Mouse (Mus musculus): ENCODE measurements around the gene Ddx17.

The Ddx17 gene

DNA sequence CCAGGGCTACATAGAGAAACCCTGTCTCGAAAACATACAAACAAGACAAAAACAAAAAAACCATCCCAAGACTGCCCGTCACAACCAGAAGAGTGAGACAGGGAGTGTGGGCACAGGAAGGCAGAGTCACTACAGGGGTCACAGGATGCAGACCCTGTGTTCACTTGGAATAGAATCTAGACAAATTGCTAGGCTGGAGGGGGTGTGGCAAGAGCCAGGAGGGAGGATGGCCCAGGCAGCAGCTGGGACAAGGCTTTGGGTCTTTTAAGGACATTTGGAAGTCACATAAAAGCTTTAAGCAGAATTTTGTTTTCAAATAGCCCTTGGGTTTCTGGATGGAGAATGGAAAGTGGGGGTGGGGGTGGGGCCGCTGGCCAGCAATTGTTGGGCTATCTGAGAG lies 28.0 kb downstream of the Ddx17 start:
- no peak for DNase-seq (ENCODE audit: low spot score)

DNA sequence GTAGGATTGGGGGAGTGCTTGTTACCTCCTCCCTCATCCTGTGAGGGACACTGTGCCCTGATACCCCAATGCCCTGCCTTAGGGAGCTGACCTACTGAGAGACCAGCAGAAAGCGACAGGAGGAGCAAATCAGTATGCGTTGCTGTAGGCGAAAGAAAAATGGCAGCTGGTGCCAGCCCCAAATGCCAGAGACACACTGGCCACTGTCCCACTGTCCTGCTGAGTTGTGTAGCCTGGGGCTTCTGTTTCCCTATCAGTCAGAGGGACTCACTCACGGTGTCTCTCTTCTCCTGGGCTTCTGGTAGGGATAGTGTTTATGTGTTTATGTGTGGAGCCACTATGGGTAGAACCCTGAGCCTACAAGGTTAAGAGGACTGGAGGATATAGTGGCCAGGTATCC lies 28.8 kb downstream of the Ddx17 start:
- DNase-seq (ENCODE audit: low spot score), result no peak

DNA sequence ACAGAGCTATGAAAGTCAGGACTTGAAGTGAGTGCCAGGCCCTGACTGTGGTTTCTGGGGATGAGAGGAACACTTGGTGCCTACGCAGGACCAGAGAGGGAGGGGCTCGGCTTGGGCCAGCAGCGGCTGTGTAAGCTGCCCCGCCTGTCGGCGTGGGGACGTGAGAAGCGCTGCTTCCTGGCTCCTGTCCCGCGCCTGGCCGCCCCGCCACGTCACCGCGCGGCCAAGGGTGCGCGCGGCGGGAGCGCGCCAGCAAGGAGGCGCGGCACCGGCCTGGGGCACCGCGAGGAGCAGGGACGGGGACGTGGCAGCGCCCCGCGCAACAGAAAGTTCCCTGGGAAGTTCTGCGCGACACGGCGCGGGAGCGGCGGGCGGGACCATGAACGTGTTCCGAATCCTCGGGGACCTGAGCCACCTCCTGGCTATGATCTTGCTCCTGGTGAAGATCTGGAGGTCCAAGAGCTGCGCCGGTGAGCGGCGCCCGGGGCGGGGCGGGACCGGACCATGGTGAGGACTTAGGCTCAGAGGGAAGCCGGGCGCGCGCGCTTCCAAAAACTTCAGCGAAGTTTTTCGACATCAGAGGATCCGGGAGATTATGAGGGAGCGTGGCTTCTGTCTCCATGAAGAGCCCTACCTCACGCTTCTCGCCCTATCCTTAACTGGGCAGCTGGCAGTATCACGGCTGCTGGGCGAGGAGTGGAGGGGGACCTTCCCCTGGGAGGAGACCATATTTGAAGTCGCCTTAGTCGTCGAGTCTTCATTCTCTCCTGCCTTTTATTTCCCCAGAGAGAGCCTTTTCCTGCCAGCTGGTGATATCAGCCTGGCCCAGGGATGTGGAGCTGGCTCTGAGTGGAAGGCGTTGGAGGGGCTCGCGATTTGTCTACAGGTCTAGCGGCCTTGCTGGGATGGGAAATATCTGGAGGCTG lies 30.1 kb downstream of the Ddx17 start, which contains the start of gene Kdelr3:
TSS of gene Kdelr3 (plus strand) at position 241 of the 926 bp plus-strand sequence.
- DNase-seq (ENCODE audit: low spot score), result no peak

DNA sequence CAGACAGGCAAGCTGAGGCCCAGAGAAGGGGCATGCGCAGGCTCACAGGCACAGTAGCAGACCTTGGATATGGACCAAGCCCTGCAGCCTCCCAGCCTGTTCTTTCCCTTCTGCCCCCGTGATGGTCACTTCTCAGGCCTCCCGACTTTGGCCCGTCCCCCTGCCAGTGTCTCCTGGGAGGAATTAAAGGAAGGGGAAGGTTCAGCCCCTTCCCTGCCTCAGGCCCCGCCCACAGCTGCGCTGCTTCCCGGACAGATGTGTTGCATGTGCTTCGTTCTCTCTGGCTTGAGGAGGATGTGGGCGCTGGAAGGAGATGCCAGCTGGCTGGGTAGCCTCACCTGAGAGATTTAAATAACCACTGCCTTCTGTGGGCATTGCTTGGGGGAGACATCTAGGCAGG lies 32.6 kb downstream of the Ddx17 start:
- DNase-seq (ENCODE audit: low spot score), result no peak

DNA sequence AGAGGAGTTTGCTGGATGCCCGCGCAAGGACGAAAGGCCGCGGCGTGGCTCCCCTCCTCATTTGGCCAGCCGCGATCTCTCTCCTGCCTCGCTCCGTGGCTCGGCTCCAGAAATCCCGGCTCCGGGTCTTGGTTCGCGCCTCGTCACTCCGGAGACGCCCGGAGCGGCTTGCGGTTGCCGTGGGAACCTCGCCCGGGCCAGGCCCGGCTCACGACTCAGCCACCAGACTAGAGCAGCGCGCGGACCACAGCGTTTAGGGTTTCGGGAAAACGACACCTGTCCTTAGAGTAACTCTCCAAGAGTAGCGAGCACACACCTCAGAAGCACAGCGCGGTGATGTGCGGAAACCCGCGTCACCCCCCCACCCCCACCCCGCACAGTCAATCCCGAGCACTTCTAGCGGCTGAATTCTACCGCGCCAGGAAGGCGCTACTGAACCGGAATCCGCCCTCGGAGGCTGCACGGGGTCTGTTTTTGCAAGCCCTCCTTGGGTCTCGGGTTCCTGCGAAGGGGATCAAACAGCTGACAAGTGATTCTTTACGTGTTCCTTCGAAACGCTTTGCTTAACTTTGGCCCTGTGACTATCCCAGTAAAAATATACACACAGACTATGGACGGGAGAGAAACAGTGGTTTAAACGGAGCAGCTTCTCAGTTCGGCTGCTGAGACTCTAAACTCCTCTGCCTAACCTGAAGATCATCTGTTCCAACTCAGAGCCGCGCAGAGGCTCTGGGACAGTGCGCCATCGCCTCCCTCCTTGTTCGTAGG lies 34.8 kb downstream of the Ddx17 start:
- DNase-seq (ENCODE audit: low spot score), result no peak

DNA sequence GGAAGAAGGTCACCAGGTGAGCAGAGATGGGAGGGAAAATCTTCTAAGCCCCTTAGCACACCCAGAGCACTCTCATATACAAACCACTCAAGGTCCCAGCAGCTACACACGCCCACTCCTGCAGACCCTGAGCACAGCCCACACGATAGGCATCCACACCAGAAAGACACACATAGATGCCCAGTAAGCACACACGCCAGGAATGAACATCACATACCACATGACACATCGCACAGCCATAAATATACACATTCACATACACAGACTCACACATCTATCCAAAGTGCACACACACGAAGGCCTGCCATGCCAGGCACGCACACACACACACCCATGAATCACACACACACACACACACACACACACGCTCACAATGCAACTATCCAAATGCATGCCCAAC lies 36.1 kb downstream of the Ddx17 start:
- no peak for DNase-seq (ENCODE audit: low spot score)

DNA sequence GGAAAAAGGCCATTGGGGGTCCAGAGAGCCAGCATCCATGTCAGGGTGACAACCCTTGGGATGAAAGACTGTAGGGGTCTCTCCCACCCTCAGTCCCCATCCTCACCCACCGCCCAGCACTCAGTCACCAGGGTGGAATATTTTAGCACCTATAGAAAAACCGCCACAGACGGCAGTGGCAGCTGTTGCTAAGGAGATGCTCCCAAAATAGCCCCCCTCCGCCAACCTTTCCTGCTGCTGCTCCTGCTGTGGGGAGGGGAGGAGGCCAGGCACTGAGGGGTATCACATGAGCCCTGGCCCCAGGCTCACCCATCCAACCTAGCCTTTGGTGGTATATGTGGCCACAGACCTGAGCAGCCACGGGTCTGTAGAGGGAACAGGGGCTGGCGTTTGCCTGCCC lies 36.5 kb downstream of the Ddx17 start:
- no peak for DNase-seq (ENCODE audit: low spot score)

DNA sequence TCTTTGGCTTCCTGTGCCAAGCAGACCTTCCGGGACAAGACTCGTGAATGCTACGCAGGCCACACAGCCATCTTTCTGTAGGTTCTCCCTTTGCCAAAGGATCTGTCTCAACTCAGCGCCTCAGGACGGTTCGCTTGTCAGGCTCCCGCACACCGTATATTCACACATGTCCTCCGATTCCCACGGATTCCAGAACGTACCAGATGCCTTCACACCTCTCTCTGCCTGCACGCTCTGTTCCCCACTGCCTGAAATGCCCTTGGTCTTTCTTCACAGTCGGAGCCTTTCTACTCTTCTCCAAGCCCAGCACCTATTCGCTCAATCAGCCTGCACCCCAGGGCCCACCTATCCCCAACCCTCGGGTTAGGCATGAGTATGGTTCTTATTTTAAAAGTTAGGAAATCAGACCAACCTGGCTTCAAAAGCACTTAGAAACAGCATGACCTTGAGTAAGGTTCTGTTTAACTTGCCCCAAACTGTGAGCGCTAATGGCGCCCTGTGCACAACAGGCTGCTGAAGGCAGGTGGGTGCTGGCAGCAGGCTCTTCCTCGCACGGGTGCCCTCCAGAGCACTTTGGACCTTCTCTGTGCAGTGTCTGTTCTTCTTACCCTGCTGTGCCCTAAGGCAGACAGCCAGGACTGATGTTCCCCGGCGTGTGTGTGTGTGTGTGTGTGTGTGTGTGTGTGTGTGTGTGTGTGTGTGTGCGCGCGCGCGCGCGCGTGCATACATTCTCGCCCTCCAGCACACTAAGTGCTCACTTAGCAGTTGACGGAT lies 39.3 kb downstream of the Ddx17 start:
- no peak for DNase-seq (ENCODE audit: low spot score)

DNA sequence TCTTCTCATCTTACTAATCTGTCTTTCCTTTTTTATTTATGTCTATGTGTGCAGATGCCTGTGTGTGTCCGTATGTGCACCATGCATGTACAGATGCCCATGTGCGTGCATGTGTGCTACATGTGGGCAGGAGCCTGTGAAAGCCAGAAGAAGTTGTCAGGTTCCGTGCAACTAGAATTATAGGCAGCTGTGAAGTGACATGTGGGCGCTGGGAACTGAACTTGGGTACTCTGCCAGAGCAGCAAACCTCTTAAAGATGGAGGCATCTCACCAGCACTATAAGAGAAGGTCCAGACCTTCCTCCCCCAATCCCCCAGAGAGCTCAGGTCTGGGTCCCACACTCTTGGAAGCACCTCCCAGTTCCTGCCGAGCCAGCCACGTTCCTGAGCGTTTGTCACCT lies 40.1 kb downstream of the Ddx17 start:
- no peak for DNase-seq (ENCODE audit: low spot score)

DNA sequence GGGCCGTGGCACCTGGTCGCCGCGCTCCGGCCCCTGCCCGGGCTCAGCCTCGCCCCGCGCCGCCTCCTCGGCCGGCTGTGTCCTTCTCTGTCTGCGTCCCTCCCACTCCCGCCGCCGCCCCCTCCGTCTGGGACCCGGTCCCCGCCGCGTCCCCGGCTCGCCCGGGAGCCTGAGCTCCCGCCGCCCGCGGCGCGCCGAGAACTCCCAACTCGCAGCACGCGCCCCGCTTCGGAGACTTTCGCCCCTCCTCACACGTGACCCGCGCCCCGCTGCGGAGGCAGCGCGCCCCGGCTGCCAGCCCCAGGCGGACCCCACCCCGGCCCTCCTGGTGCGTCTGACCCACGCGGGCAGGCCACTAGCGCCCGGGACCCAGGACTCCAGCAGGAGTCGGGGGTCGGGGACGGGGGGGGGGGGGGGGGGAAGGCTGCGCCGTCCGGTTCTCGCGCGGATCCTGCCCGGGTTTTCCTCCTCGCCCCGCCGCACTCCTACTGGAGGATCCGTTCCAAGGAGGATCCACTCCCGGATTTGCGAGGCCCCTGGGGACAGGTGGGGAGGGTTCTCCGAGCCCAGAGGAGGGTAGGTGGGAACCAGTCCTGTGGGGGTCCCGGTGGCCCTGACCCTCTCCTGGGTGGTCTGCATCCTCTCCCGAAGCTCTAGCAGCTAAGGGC lies 40.8 kb downstream of the Ddx17 start:
- no peak for DNase-seq (ENCODE audit: low spot score)

DNA sequence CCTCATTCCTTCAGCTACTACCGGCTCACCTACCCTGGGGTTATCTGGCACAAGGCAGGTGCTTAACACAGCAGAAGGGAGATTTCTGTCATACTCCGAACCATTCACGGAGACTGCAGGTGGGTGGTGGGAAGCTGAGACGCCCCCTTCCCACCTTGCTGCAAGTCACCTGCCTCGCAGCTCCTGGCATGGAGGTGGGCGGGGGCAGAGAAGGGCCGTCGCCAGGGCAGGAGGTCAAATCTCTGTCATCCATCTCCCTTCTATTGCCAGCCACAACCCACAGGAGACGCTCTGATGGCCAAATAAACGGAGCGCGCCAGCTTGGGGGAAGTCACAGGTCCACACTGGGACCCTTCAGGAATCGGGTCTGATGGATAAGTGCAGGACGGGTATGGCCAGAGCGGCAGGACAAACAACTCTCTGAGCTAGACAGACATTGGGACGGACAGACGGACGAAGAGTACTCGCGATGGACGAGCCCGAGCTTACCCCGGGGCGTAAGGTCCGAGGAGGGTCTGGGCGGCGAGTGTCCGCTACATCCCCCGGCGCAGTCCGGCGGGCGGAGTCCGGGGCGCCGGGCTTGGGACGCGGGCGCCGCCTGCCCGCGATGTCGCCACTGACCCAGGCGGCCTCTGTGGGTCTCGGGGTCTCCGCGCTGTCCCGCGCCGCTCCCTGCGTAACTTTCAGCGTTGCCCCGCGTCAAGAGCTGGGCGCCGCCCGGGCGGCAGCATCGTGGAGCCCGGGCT lies 41.7 kb downstream of the Ddx17 start, which contains the start of gene Kcnj4:
TSS of gene Kcnj4 (minus strand) at position 535 of the 746 bp plus-strand sequence.
- DNase-seq (ENCODE audit: low spot score), result no peak

DNA sequence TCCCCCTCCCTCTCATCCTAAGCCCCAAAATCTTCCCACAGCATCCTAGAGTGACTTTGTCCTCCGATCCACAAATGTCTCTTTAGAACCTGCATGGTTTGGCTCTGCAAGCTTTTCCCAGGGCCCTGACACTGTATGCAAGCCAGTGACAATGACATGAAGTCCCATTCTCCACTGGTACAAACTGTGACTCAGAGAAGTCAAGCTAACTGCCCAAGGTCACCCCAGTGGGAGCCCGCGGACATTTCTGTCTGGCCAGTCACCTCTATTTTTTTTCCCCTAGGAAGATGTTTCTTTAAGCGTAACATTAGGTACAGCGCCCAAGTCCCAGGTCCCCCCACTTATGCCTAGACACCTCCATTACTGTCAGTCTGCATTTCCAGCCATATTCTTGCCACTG lies 43.1 kb downstream of the Ddx17 start:
- DNase-seq (ENCODE audit: low spot score), result no peak

DNA sequence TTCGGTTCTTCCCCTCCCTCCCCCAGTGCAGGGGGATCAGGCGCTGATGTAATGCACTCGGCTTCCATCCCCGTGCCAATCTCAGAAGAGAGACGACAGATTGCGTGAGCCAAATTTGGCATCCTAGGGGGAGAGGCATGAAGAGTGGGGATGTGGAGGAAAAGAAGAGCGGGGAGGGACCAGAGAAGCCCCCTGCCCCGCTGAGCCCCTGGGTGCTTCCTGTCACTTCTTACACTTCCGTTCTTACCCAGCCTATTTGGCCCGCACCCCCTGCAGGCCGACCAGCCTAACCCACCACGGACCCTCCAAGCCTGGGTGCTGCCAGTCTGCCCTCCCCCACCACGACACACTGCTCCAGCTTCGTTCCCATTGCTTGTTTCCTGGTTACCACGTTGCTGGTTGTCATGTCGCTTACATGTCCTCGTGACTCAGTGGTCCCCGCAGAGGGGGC lies 43.6 kb downstream of the Ddx17 start:
- no peak for DNase-seq (ENCODE audit: low spot score)

DNA sequence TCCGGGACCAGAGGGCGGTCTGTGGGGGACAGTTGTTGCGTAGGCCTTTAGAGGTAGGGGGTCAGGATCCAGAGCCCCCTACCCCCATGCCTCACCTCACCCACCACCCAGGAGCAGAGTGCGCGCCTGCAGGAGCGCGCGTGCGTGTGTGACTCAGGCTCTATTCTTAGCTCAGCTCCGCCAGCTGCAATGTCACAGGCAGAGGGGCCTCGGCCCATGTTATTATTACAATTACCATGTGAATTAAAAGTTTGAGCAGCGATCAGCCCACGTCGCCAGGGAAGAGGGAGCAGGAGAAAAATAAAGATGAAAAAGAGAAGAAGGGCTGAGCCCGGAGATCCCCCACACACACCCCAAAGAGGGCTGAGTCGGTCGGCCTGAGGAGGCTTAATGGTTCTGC lies 46.4 kb downstream of the Ddx17 start:
- DNase-seq (ENCODE audit: low spot score), result no peak

DNA sequence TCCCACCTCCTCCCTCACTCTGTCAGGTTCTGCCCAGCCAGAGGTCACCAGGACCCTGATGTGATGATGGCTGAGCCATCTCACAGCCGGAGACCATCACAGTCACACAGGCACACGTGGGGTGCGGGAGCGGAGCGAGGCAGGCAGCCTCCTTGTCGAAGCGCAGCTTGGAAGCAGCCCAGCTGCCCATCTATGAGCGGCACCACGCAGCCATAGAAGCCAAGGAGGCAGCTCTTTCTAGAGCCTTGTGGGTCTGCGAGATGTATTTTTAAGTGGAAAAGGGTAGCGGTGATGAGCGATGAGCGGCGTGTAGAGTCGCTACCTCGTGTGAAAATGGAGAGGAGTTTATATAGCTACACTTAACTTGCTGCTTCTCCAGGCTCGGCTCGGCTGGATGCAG lies 53.0 kb downstream of the Ddx17 start:
- DNase-seq (ENCODE audit: low spot score), result no peak

DNA sequence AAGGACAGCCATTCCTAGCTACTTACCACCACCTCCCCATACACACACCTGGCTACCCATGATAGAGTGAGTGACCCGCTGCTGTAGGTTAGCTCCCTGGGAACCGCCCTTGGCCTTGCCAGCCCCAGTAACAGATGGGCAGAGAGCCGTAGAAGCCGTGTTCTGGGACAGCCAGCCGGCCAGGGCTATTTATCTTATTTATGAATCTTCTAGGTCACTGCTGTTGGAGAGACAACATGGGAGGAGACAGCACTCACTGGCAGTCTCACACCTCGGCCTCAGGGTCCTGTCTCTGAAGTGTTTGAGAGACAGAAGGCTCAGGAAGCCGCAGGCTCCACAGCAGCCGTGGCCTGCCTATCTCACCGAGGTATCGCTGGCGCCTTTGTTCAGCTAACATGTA lies 57.1 kb downstream of the Ddx17 start:
- no peak for DNase-seq (ENCODE audit: low spot score)

DNA sequence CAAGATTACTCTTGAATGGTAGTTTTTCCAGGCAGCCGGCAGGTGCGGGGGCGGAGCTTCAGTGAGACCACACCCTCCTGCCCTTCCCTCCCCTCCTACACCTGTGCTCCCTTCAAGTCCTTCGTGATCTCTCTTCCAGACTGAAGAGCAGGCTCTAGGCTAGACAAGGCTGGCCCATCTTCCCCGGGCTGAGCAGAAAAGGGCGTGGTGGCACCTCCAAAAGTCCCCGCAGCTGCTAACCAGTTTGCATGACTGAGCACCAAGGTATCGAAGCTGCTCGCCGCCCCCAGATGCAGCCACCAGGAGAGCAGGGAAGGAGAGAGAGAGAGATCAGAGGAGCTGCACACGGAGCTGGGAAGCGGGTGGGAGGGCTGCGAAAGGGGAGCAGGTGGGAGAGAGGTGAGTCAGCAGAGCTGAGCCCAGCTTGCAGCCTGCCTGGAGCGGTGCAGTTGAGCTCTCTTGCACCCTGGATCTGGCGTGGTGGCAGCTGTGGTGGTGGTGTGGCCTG lies 65.3 kb downstream of the Ddx17 start:
- no peak for DNase-seq (ENCODE audit: low spot score)
